Mouse (Mus musculus) 3134 (cell line): ENCODE measurements around the gene Cog4.

ENCODE experiments used
- DNase-seq: peaks from one replicate; pipeline ENCODE4 v3.0.0-alpha.2; 2011; ENCODE audit warnings: low spot score; ENCODE audit not compliant: insufficient read length; ENCODE audit errors: extremely low read depth

The Cog4 gene

GRCm38 (mm10) chr8:110846405-110847170 lies at the start of gene Cog4, which contains the start of gene Sf3b3:
TSS of gene Cog4 (plus strand) at chr8:110846600.
TSS of gene Sf3b3 (minus strand) at chr8:110846787.
- peak; percentile 82 for DNase-seq

- DNase-seq: no peak
Measured at GRCm38 (mm10) chr8:110797086-110797485, 49.3 kb upstream of the Cog4 start.

GRCm38 (mm10) chr8:110802988-110803387 lies 43.4 kb upstream of the Cog4 start:
- DNase-seq: no peak

GRCm38 (mm10) chr8:110803856-110804255 lies 42.5 kb upstream of the Cog4 start:
- DNase-seq: no peak

- DNase-seq: no peak
Measured at GRCm38 (mm10) chr8:110804825-110805514, 41.4 kb upstream of the Cog4 start.

- DNase-seq: no peak
Measured at GRCm38 (mm10) chr8:110805669-110806068, 40.7 kb upstream of the Cog4 start, which contains the start of gene Il34. TSS of gene Il34 (minus strand) at chr8:110805924.

GRCm38 (mm10) chr8:110806146-110806545 lies 40.3 kb upstream of the Cog4 start:
- no peak for DNase-seq

- peak; percentile 77 for DNase-seq
Measured at GRCm38 (mm10) chr8:110808495-110809472, 37.6 kb upstream of the Cog4 start.

GRCm38 (mm10) chr8:110809831-110810230 lies 36.6 kb upstream of the Cog4 start:
- DNase-seq: peak; percentile 66

- no peak for DNase-seq
Measured at GRCm38 (mm10) chr8:110810481-110811065, 35.8 kb upstream of the Cog4 start.

GRCm38 (mm10) chr8:110811116-110811515 lies 35.3 kb upstream of the Cog4 start:
- no peak for DNase-seq

GRCm38 (mm10) chr8:110811793-110812192 lies 34.6 kb upstream of the Cog4 start:
- DNase-seq: no peak

GRCm38 (mm10) chr8:110812349-110813080 lies 33.9 kb upstream of the Cog4 start:
- DNase-seq: no peak

GRCm38 (mm10) chr8:110813081-110813812 lies 33.2 kb upstream of the Cog4 start:
- no peak for DNase-seq

GRCm38 (mm10) chr8:110815308-110815707 lies 31.1 kb upstream of the Cog4 start:
- peak; percentile 68 for DNase-seq

GRCm38 (mm10) chr8:110816990-110817389 lies 29.4 kb upstream of the Cog4 start:
- DNase-seq: no peak

GRCm38 (mm10) chr8:110818593-110818992 lies 27.8 kb upstream of the Cog4 start:
- DNase-seq: peak; percentile 70

GRCm38 (mm10) chr8:110820257-110820656 lies 26.1 kb upstream of the Cog4 start:
- DNase-seq: no peak

GRCm38 (mm10) chr8:110821960-110822359 lies 24.4 kb upstream of the Cog4 start:
- no peak for DNase-seq
